Mouse (Mus musculus) thymus, postnatal 36 days (tissue): ENCODE measurements around the gene Nt5c1a.

Experiments used
- DNase-seq, 2 experiments: peaks; one replicate each; pipeline ENCODE4 v3.0.0; 2022; ENCODE audit warnings: mixed read lengths in 2 of 2

Gene Nt5c1a

DNA sequence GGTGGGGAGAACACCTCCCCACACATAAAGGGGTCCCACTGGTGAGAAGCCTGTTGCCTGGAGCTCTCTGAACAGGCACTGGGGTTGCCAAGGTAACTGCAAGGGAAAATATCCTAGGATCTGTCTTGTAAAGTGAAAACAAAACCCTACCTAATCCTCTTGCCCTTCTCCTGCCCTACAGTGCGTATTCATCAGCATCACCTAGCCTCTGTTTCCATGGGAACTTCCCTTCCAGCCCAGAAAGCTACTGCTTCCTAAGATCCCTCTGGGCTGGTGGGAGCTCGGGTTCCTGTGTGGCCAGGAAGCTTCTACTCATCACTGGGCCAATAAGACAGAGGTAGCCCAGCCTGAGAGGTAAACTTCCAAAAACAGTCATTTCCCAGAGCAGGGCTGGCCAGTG is 11.0 kb downstream of the Nt5c1a start:
- DNase-seq = no peak

- no peak for DNase-seq
These were observed 12.7 kb downstream of the Nt5c1a start for GRCm38 (mm10) chr4:123213975-123214374.

- DNase-seq = no peak
These were observed 14.1 kb downstream of the Nt5c1a start for GRCm38 (mm10) chr4:123215367-123215766.

GRCm38 (mm10) chr4:123216782-123217181 is 15.5 kb downstream of the Nt5c1a start:
- DNase-seq = peak in 1 of 2 experiments; percentile 19

- DNase-seq = peak; percentile 49
These were observed 18.5 kb downstream of the Nt5c1a start for GRCm38 (mm10) chr4:123219720-123220357.

- DNase-seq = no peak
These were observed 19.3 kb downstream of the Nt5c1a start for GRCm38 (mm10) chr4:123220637-123221036.

DNA sequence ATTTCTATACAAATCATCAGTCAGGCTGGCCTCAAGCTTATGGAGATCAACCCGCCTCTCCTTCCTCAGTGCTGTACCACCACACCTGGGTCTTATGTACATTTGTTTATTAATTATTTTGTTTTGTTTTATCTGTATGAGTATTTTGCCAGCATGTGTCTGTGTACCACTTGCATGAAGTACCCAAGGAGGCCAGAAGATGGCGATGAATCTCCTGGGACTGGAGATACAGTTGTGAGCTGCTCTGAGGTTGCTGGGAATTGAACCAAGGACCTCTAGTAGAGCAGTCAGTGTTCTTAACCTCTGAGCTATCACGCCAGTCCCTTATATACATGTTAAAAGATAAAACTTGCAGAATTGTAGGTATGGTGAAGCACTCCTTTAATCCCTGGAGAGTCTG is 22.0 kb downstream of the Nt5c1a start:
- peak in 1 of 2 experiments; percentile 23 for DNase-seq

DNA sequence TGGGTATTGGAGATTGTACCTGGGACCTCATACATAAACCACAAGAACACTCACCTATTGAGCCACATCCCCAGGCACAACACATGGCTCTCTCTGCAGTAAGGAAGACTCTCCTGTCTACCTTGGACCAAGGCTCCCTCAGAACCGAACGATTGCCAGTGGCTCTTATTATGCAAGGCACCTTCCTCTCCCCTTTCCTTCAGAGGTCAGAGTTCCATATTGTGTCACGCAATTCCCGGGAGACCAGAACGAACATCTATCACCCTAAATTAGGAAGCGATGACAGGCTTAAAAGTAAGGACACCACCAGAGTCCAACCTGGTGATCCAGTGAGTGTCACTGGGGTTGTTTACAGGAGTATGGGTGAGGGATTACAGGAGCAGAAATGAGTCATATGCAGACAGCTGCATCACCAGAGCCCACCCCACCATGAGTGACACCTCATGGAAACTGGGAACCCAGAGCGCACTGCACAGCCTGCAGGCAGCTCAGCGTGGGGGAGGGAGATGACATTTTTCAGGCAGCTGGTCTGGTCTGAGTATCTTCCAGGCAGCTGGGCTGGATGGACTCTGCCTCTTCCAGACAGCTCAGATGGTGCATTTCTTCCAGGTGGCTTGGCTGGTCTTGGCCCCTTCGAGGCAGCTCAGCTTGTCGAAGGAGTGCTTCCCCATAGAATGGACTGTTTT is 24.6 kb downstream of the Nt5c1a start:
- no peak for DNase-seq

DNA sequence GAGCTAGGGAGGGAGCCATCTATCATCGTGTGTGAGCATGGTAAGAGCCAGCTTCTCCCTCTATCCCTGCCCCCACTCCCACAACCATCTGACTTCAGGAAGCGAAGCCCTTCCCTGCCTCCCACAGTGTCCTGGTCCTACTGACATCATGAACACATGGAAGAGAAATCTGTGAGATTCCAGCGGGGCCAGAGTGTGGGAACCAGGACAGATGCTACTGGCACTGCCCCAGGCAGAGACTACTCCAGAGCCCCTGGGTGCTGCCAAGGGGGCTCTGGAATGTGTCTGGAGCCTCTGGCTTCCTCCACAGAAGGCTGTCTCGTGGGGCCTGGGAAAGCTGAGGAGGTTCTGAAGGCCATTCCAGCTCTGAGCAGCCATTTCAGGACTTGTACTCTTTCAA is 26.4 kb downstream of the Nt5c1a start:
- DNase-seq = no peak

- no peak for DNase-seq
These were observed 27.0 kb downstream of the Nt5c1a start for GRCm38 (mm10) chr4:123228270-123228669.

DNA sequence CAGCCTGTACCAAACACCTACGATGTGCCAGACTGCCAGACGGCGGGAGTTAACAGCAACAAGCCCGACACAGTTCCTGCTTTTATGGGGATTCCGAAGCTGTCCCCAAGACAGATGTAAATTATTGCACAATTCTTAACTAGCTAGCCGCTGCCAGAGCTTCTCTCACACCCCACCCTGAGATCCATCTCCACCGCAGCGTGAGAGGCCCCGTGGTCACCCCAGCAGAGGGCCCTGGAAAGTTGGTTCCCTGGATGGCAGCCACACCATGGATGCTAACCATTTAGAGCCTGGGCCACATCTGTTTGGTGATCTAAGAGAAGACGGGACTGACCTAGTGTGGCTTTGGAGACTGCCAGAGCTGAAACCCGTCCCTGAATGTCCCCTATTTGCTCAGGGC is 27.9 kb downstream of the Nt5c1a start:
- DNase-seq = no peak

DNA sequence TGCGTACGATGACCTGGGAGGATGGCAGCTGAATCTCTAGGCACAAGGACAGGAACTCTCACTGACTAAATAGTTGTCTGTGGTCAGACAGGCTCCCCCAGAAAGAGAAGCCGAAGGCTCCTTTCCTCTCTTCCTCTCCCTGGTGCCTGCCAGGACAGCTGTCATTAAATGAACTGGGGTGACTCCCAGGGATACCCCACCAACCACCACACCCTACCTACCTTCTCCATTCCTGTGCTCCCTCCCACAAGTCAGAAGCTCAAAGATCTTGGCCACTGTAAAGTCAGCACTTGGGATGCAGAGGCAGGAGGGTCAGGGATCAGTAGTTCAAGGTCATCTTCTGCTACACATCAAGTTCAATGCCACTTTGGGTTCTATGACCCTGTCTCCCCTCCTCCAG is 31.5 kb downstream of the Nt5c1a start:
- no peak for DNase-seq

DNA sequence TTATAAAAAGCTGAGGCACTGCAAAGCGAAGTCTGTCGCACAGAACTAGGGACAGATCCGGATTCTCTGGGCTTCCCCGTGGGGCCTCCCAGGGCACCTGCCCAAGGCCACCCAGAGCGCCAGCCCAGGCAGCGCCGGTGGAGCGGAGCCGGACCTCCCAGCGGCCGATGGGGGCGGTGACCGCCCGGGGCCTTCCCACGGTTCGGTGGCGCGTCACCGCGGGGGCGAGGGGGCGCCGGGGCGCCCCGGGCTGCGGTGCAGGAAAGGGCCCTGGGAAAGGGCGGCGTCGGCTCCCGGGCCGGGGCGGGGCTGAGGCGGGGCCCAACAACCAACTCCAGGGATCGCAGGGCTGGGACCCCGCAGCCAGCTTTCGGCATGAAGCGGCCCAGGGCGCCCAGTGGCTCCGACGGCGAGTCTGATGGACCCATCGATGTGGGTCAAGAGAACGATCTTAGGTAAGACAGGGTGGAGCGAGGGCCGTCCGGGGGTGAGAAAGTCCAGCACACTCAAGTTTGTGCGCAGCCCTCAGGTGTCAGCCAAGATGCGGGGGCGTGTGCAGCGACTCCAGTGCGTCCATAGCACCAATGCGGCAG is 32.3 kb downstream of the Nt5c1a start, which contains the start of gene Heyl:
Gene Heyl, plus strand, starts transcription at position 65 of the 593 bp plus-strand sequence.
- DNase-seq = peak; percentile 24 to 32

DNA sequence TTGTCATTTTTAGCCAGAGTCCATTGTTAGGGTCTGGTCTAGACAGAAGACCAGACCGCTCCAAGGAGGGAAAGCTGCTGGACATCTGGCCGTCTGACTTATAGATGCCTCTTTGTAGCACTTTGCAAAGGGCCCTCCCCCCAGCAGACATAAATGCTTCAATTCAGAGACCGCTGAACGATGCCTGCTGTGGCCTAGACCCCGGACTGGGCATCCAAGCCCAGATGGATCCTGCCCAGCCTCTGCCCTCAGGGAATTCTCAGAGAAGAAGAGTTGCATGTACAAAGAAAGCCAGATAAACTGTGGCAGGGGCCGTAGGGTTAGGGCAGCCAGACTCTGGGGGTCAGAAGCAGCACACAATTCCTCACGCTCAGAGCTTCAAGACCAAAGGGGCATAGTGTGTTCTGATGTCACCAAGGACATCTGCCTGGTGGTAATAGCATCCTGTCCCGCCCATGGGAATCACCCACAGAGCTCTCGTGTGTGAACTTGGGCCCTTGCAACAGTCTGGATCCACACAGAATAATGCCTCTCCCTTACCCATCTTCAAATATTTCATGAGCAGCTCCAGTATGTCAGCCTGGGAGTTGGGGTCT is 34.6 kb downstream of the Nt5c1a start:
- DNase-seq = no peak

- DNase-seq = no peak
These were observed 35.2 kb downstream of the Nt5c1a start for GRCm38 (mm10) chr4:123236431-123237031.

- no peak for DNase-seq
These were observed 36.3 kb downstream of the Nt5c1a start for GRCm38 (mm10) chr4:123237386-123238266.

DNA sequence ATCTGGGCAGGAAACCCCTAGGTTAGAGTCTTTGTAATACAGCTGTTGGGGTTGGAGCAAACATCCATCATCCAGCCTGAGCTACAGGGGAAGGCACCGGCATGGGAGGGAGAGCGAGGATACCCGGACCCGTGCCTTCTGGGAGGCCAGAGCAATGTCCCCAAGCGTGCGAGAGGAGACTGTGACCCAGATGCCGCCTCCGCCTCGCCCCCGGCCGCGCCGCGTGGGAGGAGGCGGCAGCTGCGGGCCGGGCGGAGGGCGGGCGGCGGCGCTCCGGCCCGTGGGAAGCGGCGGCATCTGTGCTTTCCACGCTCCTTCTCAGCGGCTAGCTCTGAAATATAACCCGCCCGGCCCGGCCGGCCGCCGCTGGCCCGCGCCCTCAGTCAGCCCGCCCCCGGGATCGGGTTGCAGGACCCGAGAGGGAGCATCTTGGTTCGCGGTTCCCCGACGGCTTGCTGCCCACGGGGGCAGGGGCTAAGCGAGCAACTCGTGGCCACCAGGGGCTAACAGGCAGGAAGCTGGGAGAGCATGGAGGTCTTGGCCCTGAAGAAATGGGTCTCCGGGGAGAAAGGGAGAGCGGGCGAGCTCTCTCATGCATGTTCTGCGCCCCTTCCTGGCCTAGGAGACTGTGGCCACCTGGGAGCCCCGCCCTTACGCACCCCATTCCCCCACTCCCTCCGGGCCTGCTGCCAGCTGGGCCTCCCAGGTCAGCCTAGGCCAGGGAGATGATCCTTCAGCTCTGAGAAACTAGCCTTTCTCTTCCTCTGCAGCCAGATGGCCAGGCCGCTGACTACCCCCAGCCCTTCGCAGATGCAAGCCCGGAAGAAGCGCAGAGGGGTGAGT is 38.3 kb downstream of the Nt5c1a start:
- DNase-seq = peak in 1 of 2 experiments; percentile 16

GRCm38 (mm10) chr4:123246221-123246620 is 44.9 kb downstream of the Nt5c1a start:
- no peak for DNase-seq

DNA sequence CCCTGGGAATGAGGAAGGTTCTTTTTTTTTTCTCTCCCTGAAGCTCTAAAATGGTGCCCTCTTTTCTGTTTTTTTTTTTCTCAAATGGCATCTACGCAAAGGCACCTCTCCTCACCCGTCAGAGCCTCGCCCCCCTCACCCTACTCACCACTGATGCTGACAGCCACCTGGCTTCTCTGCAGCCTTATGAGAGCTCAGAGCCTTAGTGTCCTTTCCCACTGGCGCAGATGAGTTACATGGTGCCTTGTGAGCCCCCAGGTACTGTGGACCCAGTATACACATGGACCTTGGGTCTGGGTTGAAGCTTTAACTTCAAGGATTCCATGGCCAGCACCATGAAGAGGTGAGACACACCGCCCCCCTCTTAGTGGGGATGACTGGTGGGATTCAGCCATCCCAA is 45.3 kb downstream of the Nt5c1a start:
- no peak for DNase-seq

GRCm38 (mm10) chr4:123247147-123247880 is 46.0 kb downstream of the Nt5c1a start:
- no peak for DNase-seq
